Mouse (Mus musculus) B cell, adult 2 months (primary cell): ENCODE results near the gene Cpt1b.

Source experiments
- DNase-seq, 2 experiments: peaks; one replicate each; pipeline ENCODE4 v3.0.0; 2022

The Cpt1b gene

DNA sequence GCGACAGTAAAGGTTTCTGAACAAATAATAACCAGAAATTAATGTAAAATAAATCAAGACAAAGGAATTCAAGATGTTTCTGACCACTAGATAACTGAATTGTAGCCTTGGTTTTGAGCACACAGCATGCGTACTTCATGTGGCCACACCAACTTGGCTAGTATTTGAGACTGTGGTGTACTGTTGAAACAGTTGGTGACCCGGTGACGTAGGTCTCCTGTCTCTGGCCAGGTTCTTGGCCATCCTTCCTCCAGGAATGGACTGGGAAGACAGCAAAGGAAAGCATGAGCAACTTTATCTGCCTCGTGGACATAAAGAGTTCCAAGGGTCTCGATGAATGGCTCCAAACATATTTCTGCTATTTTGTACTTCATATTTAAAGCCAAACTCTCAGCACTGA lies 6.1 kb upstream of the Cpt1b start:
- no peak for DNase-seq

DNA sequence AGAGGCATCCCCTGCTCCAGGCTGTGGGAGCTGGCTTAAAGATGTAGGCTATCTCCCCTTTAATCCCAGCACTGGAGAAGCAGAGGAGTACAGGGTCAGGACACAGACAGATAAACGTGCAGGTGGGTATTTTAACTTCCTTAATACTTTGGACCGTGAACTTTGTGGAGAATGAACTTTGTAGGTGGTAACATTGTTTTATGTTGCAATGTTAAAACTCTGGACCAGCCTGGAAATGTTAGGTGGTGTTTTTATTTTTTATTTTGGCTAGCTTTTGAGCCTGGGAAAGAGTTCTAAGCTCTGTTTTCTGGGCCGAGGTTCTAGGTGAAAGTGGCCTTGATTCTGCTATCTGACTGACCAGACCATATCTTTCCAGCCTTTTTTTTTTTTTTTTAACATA lies 5.6 kb upstream of the Cpt1b start:
- DNase-seq = no peak

DNA sequence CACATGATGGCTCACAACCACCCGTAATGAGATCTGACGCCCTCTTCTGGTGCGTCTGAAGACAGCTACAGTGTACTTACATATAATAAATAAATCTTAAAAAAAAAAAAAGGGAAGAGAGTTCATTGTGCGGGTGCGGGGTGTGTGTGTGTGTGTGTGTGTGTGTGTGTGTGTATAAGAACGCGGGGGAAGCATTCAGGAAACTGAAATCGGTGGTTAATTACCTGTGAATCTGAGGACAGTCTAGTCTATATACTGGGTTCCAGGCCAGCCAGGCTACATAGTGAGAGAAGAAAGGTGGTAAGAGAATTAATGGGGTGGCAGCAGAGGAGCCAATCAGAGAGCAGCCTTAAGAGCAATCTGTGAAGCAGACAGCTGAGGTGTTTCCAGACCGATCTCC lies 5.1 kb upstream of the Cpt1b start:
- peak; percentile 49 to 56 for DNase-seq

DNA sequence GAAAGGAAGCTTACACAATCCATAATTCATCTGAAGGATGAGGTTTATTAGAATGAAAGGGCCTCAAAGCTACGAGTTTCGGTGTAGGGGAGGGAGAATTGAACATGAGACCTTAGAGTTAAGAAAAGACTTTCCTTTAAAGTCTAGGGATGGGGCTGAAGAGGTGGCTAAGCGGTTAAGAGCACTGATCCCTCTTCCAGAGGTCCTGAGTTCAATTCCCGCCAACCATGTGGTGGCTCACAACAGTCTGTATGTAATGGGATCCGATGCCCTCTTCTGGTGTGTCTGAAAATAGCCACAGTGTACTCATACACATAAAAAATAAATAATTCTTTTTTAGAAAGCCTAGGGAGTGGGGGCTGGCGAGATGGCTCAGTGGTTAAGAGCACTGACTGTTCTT lies 4.7 kb upstream of the Cpt1b start:
- DNase-seq = peak; percentile 49 to 56

DNA sequence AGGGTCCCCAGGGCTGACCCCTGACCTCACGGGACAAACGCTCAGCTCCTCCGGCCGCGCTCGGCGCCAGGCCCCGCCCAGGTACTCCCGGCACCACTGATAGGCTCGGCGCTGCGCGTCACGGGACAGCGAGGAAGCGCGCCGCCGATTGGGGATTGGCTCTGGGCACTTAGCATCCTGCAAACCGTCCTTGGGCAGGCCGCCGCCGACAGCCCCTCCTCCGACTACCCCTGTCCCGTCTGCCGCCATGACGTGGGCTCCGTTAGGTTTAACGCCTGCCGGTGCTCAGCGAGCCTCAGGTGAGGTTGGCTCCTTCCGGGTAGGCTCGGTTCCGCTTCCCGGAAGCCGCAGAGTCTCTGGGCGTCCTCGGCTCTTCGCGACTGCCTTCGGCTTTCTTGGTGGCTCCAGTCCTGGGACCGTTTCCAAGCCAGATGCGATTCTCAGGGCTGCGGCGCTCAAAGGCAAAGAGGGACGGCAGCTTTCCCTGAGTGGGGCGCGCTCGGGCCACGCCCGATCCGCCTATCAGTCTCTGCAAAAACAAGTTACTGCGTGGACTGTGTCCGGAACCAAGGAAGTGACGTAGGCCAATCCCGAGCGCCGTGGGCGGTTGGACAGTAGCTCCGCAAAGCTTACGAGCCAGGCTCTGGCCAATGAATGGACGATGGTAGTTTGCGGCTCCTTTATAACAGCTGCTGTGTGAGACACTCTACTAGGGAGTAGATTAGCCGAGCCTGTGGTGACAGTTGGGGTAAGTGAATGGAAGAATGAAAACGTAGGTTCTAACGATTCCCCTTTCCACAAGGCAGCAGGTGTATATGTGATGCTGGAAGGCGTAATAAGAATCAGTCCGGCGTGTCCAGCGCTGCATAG lies 3.9 kb upstream of the Cpt1b start, which contains the start of the genes C730034F03Rik, Gm44502 and Chkb:
C730034F03Rik (plus strand) TSS at position 238 of the 870 bp plus-strand sequence.
Gm44502 (minus strand) TSS at position 345 of the 870 bp plus-strand sequence.
Chkb (minus strand) TSS at position 557 of the 870 bp plus-strand sequence.
- peak; percentile 91 for DNase-seq

DNA sequence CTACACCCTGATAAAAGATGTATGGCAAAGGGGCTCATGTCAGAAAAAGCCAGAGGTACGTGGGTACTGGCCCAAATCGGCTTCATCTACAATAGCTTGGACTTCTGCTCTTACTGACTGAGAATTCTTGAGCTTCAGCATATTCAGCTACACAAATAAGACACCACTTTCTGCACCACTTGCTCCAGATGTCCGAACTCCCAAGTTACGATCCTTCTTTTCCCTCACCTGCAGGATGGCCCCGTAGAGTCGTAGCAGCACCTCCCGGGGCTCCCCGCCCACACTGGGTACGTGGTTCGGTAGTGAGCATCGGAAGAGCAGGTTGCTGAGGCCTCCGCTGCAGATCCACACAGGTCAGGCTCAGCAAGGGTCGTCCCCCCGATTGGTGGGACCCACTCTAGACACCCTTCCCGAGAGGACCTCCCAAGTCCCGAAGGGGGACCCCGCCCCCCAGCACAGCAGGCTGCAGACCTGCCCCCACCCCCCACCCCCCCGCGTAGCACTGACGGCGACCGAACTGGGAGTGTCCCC lies 3.2 kb upstream of the Cpt1b start:
- no peak for DNase-seq

DNA sequence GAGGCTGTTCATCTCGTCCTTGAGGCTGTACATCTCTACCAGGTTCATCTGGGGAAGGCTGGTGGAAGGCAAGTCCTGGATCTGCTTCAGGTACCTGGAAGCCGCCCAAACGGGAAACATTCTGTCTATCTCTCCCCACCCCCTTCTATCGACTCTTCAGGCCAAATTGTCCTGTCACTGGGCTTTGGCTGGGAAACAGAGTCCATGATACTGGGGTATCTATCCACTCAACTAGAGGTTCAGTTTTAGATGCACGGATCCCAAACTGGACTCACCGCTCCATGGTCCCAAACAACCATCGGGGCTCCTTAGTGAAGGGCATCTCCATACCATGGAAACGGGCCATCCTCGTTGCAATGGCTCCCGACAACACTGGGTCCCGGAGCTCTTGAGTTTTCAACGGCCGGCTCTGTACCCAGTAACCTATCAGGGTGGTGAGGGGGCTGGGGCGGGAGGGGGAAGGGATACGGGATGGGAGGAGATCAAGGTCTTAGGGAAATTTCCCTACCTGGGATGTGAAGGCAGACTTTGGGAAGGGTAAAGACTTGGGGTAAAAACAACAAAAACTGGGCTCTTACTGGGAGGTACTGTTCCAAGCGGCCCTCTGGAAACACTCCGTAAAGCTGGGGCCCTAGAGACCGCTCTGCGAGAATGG lies 2.6 kb upstream of the Cpt1b start:
- DNase-seq = no peak

DNA sequence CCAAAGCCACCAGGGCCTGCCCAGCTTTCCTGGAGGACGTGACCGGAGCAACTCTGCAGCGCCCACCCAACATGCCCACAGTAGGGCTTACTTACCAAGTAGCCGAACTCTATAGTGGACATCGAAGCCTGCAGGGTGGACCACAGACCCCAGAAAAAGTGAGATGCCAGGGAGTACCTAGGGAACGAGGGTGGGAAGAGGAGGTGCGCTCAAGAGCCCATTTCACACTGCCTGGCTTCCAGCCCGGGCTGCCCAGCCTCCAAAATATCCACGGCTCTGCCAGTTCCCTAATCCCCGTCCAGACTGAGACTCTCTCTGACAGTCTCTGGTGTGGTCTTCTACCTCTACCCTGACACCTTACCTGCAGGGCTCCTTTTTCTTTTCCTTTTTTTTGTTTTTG lies 1.1 kb upstream of the Cpt1b start:
- no peak for DNase-seq

DNA sequence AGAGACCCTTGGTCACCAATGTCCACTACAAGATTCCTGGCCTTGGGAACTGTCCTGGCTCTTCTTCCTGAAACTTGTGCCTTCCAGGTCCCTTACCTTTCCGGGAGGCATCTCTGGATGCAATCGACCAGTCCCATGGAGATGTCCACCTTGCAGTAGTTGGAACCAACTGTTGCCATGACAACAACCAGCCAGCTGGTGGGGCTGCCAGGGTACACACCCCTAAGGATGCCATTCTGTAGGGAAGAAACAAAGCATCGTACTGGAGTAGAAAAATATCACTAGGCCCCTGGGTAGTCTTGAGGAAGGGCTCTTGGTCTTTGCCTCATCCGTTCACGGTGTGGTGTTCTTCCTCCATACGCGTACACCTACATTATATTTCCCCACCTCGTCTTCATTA lies 1.0 kb downstream of the Cpt1b start:
- DNase-seq = no peak

DNA sequence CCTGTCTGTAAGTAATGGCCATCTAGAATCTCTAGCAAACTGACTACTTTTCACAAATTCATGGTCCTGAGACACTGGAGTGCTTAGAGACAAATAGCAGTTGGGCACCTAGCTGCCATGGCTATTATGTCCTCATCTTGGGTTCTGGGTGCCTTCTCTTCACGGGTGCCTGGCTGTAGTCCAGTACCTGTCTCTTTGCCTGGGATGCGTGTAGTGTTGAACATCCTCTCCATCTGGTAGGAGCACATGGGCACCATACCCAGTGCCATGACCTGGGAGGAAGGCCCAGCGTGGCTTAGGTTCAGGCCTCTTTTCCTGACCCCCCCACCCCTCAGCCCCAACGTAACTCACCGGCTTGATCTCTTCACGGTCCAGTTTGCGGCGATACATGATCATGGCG lies 3.7 kb downstream of the Cpt1b start:
- no peak for DNase-seq

DNA sequence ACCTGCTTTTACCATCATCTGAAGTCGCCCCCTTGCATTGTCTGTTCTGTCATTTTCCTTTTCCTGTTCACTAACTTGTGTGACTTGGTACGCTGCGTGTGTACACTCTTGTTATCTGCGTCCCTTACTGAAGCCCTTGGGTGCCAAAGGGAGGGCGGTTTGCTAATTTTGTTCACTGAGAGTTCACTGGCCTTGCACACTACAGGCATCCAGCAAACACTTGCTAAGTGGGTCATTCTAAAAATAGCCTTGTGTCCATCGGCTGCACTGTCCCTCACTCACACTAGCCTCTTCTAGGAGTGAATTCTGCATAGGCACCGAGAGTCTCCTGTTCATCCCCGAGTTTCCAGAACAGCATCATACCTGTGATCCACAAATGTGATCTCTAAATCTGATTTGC lies 10.4 kb downstream of the Cpt1b start:
- no peak for DNase-seq

DNA sequence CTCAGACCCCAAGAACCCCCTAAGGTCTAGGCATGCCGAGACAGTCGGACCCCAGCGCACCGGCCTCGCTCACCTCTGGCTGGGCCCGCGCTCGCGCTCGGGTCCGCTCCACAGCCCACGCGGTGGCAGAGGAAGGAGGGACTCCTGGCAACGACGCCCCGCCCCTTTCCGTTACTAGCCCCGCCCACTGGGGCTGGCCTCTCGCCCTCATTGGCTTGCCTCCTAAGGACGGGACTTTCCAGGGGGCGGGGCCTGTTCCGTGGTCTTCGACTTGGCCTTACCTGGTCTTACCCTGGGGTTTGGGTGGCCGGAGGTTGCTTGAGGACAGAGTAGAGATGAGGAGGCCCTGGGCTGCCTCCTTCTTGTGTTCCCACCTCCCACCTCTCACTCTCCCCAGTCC lies 15.5 kb downstream of the Cpt1b start, which contains the start of gene Syce3:
Syce3 (minus strand) TSS at position 386 of the 400 bp plus-strand sequence.
- DNase-seq = no peak

DNA sequence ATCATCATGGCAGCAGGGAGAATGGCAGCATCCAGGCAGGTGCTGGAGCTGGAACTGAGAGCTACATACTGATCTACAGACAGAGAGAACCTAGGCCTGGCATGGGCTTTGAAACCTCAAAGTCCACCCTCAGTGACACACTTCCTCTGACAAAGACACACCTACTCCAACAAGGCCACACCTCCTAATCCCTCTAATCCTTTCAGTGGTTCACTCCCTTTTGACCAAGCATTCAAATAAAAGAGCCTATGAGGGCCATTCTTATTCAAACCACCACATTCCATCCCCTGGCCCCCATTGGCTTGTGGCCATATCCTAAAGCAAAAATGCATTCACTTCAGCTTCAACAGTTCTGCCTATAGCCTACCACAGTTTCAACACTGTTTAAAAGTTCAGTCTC lies 19.0 kb downstream of the Cpt1b start:
- DNase-seq = no peak

DNA sequence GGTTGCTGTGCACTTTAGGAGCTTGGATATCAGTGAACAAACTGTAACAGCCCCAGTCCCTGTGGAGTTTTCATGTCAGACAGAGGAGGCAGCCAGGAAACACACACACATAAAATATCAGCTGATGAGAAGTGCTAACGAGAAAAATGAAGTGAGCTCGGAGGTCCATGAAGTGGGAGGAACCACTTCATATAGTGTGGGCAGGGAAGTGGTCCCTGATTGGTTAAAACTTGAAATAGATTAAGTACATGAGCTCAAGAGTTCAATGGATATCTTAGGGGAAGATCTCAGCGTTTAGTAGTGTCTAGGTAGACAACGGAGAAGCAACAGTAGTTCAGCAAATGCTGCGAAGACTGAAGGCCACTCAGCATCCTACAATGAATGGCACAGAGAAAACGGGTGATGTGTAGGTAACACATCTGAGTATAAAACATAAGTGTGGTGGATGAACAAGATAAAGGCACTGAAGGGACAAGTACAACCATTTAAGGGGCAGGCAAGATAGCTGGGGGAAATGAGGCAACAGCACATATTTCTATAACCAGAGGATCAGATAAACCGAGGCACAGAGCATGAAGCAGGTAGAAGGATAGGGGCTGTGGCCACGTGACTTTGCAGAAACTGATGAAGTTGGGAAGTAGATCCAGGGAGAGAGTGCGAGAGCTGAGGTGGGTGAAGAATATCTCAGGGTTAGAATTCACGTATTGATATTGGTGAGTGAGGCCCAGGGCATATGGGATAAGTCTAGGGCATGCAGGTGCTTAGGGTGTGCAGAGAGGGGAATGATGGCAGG lies 20.6 kb downstream of the Cpt1b start:
- no peak for DNase-seq

DNA sequence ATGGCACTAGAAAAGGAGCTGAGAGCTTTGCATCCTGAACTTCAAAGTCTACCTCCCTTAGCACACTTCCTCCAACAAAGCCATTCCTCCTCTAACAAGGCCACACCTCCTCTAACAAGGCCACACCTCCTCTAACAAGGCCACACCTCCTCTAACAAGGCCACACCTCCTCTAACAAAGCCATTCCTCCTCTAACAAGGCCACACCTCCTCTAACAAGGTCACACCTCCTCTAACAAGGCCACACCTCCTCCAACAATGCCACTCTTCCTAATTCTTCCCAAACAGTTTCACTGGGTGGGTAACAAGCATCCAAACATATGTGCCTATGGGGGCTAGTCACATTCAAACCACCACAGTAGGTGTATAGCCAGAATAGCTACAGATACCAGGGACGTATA lies 23.2 kb downstream of the Cpt1b start:
- DNase-seq = no peak

DNA sequence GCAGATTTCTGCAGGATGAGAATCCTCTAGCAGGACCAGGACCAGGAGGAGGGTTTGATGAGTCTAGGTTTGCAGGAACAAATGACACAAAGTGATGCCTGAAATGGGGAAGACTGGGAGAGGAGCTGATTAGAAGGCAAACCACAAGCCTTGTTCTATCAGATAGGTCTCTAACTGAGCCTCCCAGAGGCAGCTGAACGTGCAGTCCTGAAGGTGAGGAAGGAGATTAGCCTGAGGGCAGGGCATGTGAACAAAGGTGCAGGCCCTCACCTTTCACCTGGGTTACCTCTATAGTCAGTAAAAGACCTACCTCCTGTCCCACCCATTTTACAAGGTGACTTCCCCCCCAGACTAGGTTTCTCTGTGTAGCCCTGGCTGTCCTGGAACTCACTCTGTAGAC lies 25.9 kb downstream of the Cpt1b start:
- DNase-seq = no peak

DNA sequence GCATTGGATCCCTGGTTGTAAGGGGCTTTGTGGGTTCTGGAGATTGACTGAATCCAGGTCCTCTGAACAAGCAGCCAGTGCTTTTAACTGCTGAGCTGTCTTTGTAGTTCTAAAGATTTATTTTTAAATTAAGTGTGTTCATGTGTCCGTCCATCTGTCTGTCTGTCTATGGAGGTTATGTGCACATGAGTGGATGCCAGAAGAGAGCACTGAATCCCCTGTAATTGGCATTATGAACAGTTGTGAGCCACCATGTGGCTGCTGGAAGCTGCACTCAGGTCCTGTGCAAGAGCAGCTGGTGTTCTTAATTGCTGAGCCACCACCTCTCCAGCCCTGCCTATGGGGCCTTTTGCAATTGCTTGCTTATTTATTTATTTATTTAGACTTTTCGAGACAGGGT lies 27.5 kb downstream of the Cpt1b start:
- no peak for DNase-seq

DNA sequence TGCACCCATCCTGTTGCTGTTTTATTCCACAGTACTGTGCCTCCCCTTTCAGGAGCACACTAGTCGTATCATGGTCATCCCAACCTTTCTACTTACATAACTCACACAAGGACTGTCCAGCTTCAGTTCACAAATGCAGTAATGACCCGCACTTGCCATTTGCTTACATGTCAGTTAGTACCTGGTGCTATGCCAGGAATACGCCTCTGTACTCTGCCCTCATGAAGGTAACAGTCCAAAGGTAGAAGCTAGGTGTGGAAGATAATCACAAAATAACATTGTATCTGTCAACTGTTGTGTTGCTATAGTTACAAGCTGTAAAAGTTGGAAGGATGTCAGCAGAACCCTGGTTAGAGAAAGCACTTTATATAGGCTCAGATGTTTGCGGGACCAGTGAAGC lies 28.8 kb downstream of the Cpt1b start:
- no peak for DNase-seq

DNA sequence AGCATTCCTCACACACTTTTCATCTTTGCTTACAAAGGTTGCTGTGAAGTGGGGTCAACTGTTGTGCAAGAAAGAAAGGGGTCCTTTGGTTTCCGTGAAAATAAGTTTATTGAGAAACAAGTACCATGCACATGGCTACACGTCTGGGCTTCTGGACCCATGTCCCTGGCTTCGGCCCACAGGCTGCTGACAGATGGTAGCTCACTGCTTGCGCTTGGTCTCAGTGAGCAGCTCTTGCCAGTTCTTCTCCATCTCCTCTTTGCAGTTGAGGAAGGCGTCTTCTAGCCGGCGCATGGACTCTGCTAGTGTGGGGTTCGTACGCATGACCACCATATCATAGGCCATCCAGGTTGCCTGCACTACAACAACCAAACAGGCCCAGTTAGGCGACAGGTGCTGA lies 35.6 kb downstream of the Cpt1b start:
- no peak for DNase-seq

DNA sequence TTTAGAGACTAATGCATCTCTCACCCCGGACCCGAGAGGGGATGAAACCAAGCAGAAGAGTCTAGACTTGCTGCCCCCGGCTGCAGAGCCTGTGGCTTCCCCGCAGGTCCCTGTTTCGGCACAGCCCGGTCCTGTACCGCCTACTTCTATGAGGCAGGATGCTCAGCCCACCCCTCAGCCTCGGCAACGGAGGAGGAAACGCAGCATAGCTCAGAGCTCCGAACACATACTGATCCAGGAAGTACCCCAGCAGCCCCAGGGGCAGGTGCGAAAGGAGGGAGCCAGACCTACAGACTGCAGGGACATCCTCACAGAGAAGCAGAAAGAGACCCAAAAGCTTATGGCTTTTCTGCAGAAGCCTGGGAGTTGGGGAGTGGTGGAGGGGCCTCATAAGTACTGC lies 38.5 kb downstream of the Cpt1b start:
- no peak for DNase-seq

DNA sequence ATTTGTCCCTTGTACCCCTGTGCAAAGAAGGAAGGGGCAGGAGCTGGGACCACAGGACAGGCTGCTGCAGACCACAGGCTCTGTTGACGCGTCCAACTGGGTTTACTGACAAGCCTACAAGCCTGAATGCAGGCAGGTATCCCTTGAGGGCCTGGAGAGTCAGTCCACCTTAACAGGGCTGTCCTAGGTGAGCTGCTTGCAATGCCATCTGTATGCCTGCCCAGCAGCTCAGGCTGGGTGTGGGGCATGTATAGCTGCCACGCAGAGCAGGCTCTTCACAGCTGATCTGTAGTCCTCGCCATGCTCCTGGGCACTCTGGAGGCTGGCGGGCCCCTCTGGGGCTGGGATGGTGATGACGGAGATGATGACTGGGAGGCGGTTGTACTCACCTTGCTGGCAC lies 41.0 kb downstream of the Cpt1b start, which contains the start of gene Klhdc7b:
Klhdc7b (plus strand) TSS at position 301 of the 400 bp plus-strand sequence.
- no peak for DNase-seq

DNA sequence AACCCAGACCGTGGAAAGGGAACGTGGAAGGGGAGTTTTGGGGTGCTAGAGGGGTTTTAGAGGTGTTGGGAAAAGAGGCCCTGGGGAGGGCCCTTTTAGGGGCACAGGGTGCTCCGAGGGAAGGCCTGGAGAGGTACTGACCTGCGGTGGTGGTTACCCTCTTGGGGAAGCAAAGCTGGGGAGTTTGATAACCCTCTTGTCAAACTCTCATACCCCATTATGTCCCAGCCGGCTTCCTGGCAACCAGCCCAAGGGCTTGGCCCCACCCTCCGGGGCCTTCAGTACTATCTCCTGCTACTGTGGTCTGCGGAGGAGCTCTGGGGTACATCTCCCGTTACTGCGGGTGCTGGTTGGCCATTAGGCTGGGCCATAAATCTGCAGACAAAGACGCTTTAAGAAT lies 46.2 kb downstream of the Cpt1b start:
- DNase-seq = no peak

DNA sequence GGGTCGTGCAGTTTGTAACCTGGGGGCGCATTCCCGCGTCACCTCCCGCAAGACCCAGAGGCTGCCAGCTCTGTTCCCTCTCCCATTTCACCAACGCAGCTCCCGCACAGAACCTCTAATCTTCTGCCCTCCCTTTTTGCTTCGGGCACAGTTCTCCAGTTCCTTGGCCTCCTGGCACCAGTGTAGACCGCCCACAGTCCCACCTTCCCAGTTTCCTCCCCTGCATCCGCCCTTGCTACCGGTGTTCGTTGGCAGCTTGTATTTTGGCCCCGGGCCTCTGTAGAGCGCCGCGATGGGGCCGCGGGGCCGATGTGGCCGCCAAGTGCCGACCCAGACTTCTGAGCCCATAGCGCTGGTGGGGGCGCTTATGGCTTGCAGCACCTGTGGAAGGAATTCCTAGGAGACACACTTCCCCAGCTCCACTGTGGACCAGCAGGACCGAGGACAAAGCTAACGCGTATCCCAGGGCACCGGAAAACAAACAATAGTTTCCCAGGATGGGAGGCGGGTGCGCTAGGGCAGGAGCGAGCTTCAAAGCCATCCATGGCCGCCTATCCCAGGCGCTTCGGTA lies 46.7 kb downstream of the Cpt1b start, which contains the start of gene Odf3b:
Odf3b (minus strand) TSS at position 452 of the 571 bp plus-strand sequence.
- DNase-seq = no peak
